Mouse (Mus musculus) lung, embryonic 16.5 days (tissue): ENCODE results near the gene Rasgrp3. TPM values are rescaled to one million over a fixed set of nuclear protein-coding genes. Genes with fewer than 3 reads are reported as not detected.

Experiments used
- ATAC-seq: fragments of 200-750 bp; cut with Nextera tagmentation; 2 replicates; pipeline ENCODE4 v1.8.0; 2017; ENCODE audit warnings: low read depth, mild to moderate bottlenecking, moderate library complexity
- H3K27ac ChIP-seq: fragments of 300-500 bp; sonication (generic); 2 replicates; pipeline ENCODE4 v1.5.1; 2014; ENCODE audit warnings: mild to moderate bottlenecking, control low read depth, low read length
- H3K27me3 ChIP-seq: fragments of 300-500 bp; sonication (generic); 2 replicates; pipeline ENCODE4 v1.6.1; 2014; ENCODE audit warnings: low read depth, low read length, mixed read lengths; ENCODE audit not compliant: control insufficient read depth, insufficient read depth
- H3K36me3 ChIP-seq: fragments of 300-500 bp; sonication (generic); 2 replicates; pipeline ENCODE4 v1.6.1; 2014; ENCODE audit warnings: low read length; ENCODE audit not compliant: control insufficient read depth, insufficient read depth
- H3K4me1 ChIP-seq: fragments of 300-500 bp; sonication (generic); replicated peaks from 2 replicates; pipeline ENCODE4 v1.6.1; 2014; ENCODE audit warnings: low read length, mixed read lengths; ENCODE audit not compliant: control insufficient read depth, insufficient read depth
- H3K4me2 ChIP-seq: fragments of 300-500 bp; sonication (generic); 2 replicates; pipeline ENCODE4 v1.6.1; 2014; ENCODE audit warnings: low read depth, low read length, control low read depth
- H3K4me3 ChIP-seq: fragments of 300-500 bp; sonication (generic); 2 replicates; pipeline ENCODE4 v1.5.1; 2014; ENCODE audit warnings: mild to moderate bottlenecking, low read length, control low read depth
- H3K9ac ChIP-seq: fragments of 300-500 bp; sonication (generic); 2 replicates; pipeline ENCODE4 v1.6.1; 2014; ENCODE audit warnings: low read length, control low read depth
- H3K9me3 ChIP-seq: fragments of 300-500 bp; sonication (generic); 2 replicates; pipeline ENCODE4 v1.6.1; 2016; ENCODE audit warnings: low read length; ENCODE audit not compliant: control insufficient read depth
- WGBS: fragments of 180-500 bp; shearing (Covaris S2); extraction: QIAGEN DNeasy Blood & Tissue Kit; methylation state at CpG from one replicate; pipeline ENCODE4 v1.1.7; 2014; 5-methylcytosine and 5-hydroxymethylcytosine counted together
- polyA plus RNA-seq: library from polyadenylated mRNA; unstranded; fragments of >200 nt; fragmentation: Nextera tagmentation; extraction: Ambion mirVana; gene quantifications from 2 replicates; pipeline ENCODE4 v1.2.1, GENCODE M21; 2015

Gene Rasgrp3
- polyA plus RNA-seq, 1 experiment from 2014 or later, result 34.3 TPM

- no peaks in the 10 kb centered on the region for H3K4me1 ChIP-seq
- no peaks in the 10 kb centered on the region for H3K36me3 ChIP-seq
- H3K9me3 ChIP-seq, result no peaks in the 10 kb centered on the region
- peak overlapping the region; percentile 6; the same call in 1 of the 2 replicates for H3K9ac ChIP-seq
- H3K4me3 ChIP-seq, result peak overlapping the region; percentile 34
- H3K27me3 ChIP-seq, result no peaks in the 10 kb centered on the region
- no peak for ATAC-seq
- H3K27ac ChIP-seq, result peak overlapping the region; percentile 10; the same call in 1 of the 2 replicates
- no peak overlapping the region for H3K4me2 ChIP-seq
- 40% methylated on average over 6 of the region's 6 CpGs for WGBS
These were observed 1.1 kb downstream of the Rasgrp3 start for GRCm38 (mm10) chr17:75436819-75437218.

GRCm38 (mm10) chr17:75437239-75437750, 1.6 kb downstream of the Rasgrp3 start:
- H3K27ac ChIP-seq, result peak overlapping the region; percentile 10; the same call in 1 of the 2 replicates
- H3K9me3 ChIP-seq, result no peaks in the 10 kb centered on the region
- H3K4me2 ChIP-seq, result peak overlapping the region; percentile 19; the same call in 1 of the 2 replicates
- H3K4me1 ChIP-seq, result no peaks in the 10 kb centered on the region
- H3K9ac ChIP-seq, result peak overlapping the region; percentile 31; the same call in 1 of the 2 replicates
- 48% methylated on average over 11 of the region's 11 CpGs for WGBS
- ATAC-seq, result no peak
- H3K4me3 ChIP-seq, result peak overlapping the region; percentile 34
- H3K27me3 ChIP-seq, result no peaks in the 10 kb centered on the region
- no peaks in the 10 kb centered on the region for H3K36me3 ChIP-seq

GRCm38 (mm10) chr17:75438162-75438561, 2.5 kb downstream of the Rasgrp3 start:
- no peak overlapping the region; the same call in 1 of the 2 replicates for H3K4me3 ChIP-seq
- no peaks in the 10 kb centered on the region for H3K27me3 ChIP-seq
- no peaks in the 10 kb centered on the region for H3K36me3 ChIP-seq

GRCm38 (mm10) chr17:75439062-75439461, 3.4 kb downstream of the Rasgrp3 start:
- ATAC-seq, result no peak
- 77% methylated on average over 14 of the region's 14 CpGs for WGBS
- H3K27me3 ChIP-seq, result no peaks in the 10 kb centered on the region
- no peak overlapping the region for H3K27ac ChIP-seq
- no peak overlapping the region for H3K4me3 ChIP-seq
- H3K4me1 ChIP-seq, result no peaks in the 10 kb centered on the region
- no peaks in the 10 kb centered on the region for H3K36me3 ChIP-seq
- peak overlapping the region; percentile 11; the same call in 1 of the 2 replicates for H3K4me2 ChIP-seq
- H3K9me3 ChIP-seq, result no peaks in the 10 kb centered on the region
- no peak overlapping the region for H3K9ac ChIP-seq

More at GRCm38 (mm10) chr17:75438162-75438561, 2.5 kb downstream of the Rasgrp3 start:
- Histone ChIP-seq H3K4me1 (no peaks in the 10 kb centered on the region), H3K4me2 (peak overlapping the region; percentile 18; the same call in 1 of the 2 replicates), H3K9me3 (no peaks in the 10 kb centered on the region), H3K27ac (no peak overlapping the region), H3K9ac (no peak overlapping the region)
- no peak for ATAC-seq
- 36% methylated on average over 5 of the region's 5 CpGs for WGBS

- H3K4me1 ChIP-seq, result no peaks in the 10 kb centered on the region
- H3K4me2 ChIP-seq, result no peak overlapping the region
- H3K27me3 ChIP-seq, result no peaks in the 10 kb centered on the region
- ATAC-seq, result peak; percentile 71
- H3K9me3 ChIP-seq, result no peaks in the 10 kb centered on the region
- WGBS, result 49% methylated on average over 7 of the region's 7 CpGs
- H3K27ac ChIP-seq, result peak overlapping the region; percentile 73; the same call in 1 of the 2 replicates
- H3K36me3 ChIP-seq, result no peaks in the 10 kb centered on the region
- H3K9ac ChIP-seq, result no peak overlapping the region
- H3K4me3 ChIP-seq, result no peak overlapping the region
These were observed 4.9 kb downstream of the Rasgrp3 start for GRCm38 (mm10) chr17:75440619-75441018.

- no peak overlapping the region for H3K4me3 ChIP-seq
- H3K27me3 ChIP-seq, result no peaks in the 10 kb centered on the region
- ATAC-seq, result no peak
- H3K36me3 ChIP-seq, result no peaks in the 10 kb centered on the region
- whole genome bisulfite sequencing, result 64% methylated on average over 5 of the region's 5 CpGs
- no peaks in the 10 kb centered on the region for H3K9me3 ChIP-seq
- H3K27ac ChIP-seq, result peak overlapping the region; percentile 73
- no peak overlapping the region for H3K9ac ChIP-seq
- H3K4me2 ChIP-seq, result no peak overlapping the region
- no peaks in the 10 kb centered on the region for H3K4me1 ChIP-seq
These were observed 5.6 kb downstream of the Rasgrp3 start for GRCm38 (mm10) chr17:75441260-75441830.

- 84% methylated on average over 8 of the region's 8 CpGs for WGBS
- H3K4me3 ChIP-seq, result no peak overlapping the region
- no peaks in the 10 kb centered on the region for H3K27me3 ChIP-seq
- H3K4me1 ChIP-seq, result no peaks in the 10 kb centered on the region
- no peaks in the 10 kb centered on the region for H3K9me3 ChIP-seq
- no peak for ATAC-seq
- H3K9ac ChIP-seq, result no peak overlapping the region
- H3K36me3 ChIP-seq, result no peaks in the 10 kb centered on the region
- no peak overlapping the region for H3K27ac ChIP-seq
- H3K4me2 ChIP-seq, result no peak overlapping the region
These were observed 6.7 kb downstream of the Rasgrp3 start for GRCm38 (mm10) chr17:75442352-75442751.

GRCm38 (mm10) chr17:75443064-75443621, 7.4 kb downstream of the Rasgrp3 start:
- Histone ChIP-seq H3K27me3 (no peaks in the 10 kb centered on the region), H3K4me2 (no peak overlapping the region), H3K9ac (no peak overlapping the region), H3K27ac (no peak overlapping the region), H3K4me3 (no peak overlapping the region), H3K36me3 (no peaks in the 10 kb centered on the region), H3K4me1 (no peaks in the 10 kb centered on the region), H3K9me3 (no peaks in the 10 kb centered on the region)
- 70% methylated on average over 6 of the region's 6 CpGs for WGBS
- ATAC-seq, result no peak

- Histone ChIP-seq H3K9me3 (no peaks in the 10 kb centered on the region), H3K9ac (no peak overlapping the region), H3K4me2 (no peak overlapping the region), H3K27ac (no peak overlapping the region), H3K27me3 (no peaks in the 10 kb centered on the region), H3K36me3 (no peaks in the 10 kb centered on the region), H3K4me3 (no peak overlapping the region), H3K4me1 (no peaks in the 10 kb centered on the region)
- no peak for ATAC-seq
- WGBS, result 91% methylated on average over 3 of the region's 3 CpGs
These were observed 12.6 kb downstream of the Rasgrp3 start for GRCm38 (mm10) chr17:75448257-75448656.
